Mouse (Mus musculus): ENCODE results near the gene Robo1.

Robo1 gene

DNA sequence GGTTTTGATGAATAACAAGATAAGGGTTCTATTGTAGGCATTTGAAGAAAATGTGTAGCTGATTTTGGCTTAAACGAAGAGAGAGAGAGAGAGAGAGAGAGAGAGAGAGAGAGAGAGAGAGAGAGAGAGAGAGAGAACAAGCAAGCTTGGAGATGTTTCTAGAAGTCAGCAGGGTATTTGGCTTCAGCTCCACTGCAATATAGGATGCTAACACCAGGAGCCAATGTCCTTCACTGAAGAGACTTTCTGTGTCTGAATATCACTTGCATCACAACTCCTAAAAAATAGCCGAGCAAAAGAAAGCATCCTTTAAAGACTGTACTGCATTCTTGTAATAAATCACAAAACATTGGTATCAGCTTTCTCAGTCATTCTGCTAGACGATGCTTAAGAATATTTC, 503.8 kb downstream of the Robo1 start:
- in situ Hi-C loops (cut with MboI, MseI), result no loop called here

- in situ Hi-C loops (cut with MboI, MseI), result no loop called here
Observed at GRCm38 (mm10) chr16:72828381-72828780, 520.3 kb downstream of the Robo1 start.

DNA sequence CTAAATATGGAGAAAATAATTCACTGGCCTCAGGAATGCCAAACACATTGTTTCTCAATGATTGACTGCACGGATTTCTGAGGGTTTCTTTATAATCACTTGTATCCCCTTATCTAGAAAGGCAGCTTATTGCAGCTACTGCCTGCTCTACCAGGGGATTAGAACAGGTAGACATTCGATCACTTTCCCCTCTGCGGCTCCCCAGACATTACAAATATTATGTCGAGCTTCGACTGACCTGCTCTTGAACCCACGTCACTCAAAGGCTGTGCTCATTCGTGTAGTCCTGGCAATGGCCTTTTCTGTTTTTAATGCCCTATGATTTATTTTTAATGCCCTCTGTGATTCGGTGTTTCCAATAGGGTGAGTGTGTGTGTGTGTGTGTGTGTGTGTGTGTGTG, 521.4 kb downstream of the Robo1 start:
- in situ Hi-C loops (cut with MboI, MseI), result no loop called here

GRCm38 (mm10) chr16:72830394-72831056, 522.4 kb downstream of the Robo1 start:
- in situ Hi-C loops (cut with MboI, MseI), result no loop called here

- in situ Hi-C loops (cut with MboI, MseI), result no loop called here
Observed at GRCm38 (mm10) chr16:72834266-72834665, 526.2 kb downstream of the Robo1 start.

GRCm38 (mm10) chr16:72839031-72839430, 530.9 kb downstream of the Robo1 start:
- in situ Hi-C loops (cut with MboI, MseI), result no loop called here

DNA sequence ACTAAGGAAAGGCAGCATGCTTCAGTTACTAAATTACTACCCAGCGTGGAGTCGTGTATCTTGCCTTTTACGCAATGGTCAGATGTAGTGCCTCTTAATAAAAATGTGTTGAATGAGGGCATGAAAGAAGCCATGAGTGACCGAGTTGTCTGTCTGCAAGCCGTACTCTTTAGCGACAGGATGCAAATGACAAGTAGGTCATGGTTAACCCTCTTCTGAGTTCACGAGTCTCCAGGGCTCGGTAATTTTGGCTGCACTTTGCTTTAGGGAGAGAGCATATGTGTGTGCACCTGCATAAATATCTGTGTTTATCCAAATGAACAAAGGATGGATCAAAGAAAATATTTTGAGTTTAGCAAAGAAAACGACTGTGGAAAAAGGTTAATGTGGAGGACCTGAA, 533.0 kb downstream of the Robo1 start:
- in situ Hi-C loops (cut with MboI, MseI), result no loop called here

- in situ Hi-C loops (cut with MboI, MseI), result no loop called here
Observed at GRCm38 (mm10) chr16:72854101-72854500, 546.0 kb downstream of the Robo1 start.

DNA sequence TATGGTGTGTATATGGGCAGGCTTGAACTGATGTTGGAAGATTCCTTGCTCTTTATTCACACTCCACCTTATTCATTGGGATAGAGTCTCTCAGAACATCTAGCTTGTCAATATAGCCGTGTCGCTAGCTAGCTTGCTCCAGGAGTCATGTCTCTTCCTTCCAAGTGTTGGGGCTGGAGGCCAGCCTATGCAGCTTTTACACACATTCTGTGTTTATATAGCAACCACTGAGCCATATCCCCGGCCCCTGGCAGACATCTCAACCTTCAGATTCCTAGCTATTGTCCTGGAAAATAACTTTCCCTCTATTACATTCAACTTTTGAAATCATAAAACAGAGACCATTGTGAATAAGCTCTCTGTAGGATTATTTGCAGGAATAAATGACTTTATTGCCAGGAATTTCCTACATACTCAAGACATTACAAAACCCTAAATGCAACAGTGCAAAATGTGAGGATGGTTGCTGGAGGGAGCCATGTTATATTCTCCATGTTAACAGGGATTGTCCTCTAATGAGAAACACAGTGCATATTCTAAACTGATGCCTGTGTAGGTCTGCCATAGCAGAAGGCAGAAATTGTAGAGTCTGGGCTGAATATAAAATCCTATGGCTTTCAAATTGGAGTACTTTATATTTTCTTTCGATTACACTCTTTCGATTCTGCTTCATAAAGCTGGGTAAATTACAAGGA, 546.9 kb downstream of the Robo1 start:
- in situ Hi-C loops (cut with MboI, MseI), result no loop called here

GRCm38 (mm10) chr16:72861707-72862277, 553.7 kb downstream of the Robo1 start:
- in situ Hi-C loops (cut with MboI, MseI), result no loop called here

GRCm38 (mm10) chr16:72866011-72866410, 557.9 kb downstream of the Robo1 start:
- in situ Hi-C loops (cut with MboI, MseI), result no loop called here

DNA sequence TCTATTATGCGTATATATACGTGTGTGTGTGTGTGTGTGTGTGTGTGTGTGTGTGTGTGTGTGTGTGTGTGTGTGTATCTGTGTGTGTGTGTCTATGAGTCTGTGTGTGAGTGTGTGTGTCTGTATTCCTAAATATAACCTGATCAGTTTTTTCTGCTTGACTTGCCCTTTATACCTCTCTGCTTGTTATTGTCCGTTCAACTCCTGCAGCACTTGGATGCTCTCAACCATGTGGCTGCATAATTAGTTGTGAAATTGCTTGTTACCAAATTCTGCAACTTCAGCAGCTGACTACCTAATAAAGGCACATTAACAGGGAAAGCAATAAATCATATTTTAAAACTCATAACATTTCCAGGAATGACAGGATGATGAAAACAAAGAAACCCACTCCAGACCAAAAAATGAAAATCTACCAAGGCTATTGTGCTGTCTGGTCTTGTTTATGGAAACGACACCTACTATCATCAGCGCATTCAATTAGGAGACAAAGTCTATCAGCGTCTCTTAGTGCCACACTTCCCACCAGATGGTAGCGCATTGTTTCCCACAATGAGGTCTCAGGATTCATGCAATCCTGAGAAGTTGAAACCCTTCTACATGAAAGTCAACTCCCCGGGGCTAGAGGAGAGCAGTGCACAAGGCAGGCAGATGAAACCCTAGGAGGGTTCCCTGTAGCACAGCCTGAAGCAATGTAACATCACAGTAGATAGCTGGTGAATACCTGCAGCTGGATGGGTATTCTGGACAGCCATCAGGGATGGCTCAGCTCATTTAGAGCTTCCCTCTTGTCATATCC, 567.0 kb downstream of the Robo1 start:
- in situ Hi-C loops (cut with MboI, MseI), result no loop called here

GRCm38 (mm10) chr16:72888108-72888507, 580.0 kb downstream of the Robo1 start:
- in situ Hi-C loops (cut with MboI, MseI), result no loop called here

GRCm38 (mm10) chr16:72889401-72889800, 581.3 kb downstream of the Robo1 start:
- in situ Hi-C loops (cut with MboI, MseI), result no loop called here

- in situ Hi-C loops (cut with MboI, MseI), result no loop called here
Observed at GRCm38 (mm10) chr16:72897125-72897524, 589.0 kb downstream of the Robo1 start.

GRCm38 (mm10) chr16:72908895-72909294, 600.8 kb downstream of the Robo1 start:
- in situ Hi-C loops (cut with MboI, MseI), result no loop called here

- in situ Hi-C loops (cut with MboI, MseI), result no loop called here
Observed at GRCm38 (mm10) chr16:72913134-72913533, 605.0 kb downstream of the Robo1 start.

- in situ Hi-C loops (cut with MboI, MseI), result no loop called here
Observed at GRCm38 (mm10) chr16:72914068-72914630, 606.0 kb downstream of the Robo1 start.

DNA sequence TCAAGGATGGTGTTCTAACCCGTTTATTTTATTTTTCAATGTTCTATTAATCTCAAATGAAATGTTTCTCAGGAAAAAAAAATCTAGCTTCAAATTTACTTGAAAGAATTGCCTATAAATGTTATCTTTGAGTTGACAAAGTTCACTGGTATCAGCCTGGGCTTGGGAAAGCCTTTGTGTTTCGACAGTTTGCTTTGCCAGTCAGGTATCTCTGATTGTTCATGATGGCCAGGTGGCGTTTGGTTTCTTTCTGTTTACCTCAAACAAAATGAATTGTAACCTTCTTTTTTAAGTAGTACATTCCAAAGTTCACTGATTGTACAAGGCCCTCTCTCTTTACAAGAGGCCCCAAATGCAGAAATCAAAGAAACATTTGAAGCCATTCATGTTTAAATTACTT, 611.9 kb downstream of the Robo1 start:
- in situ Hi-C loops (cut with MboI, MseI), result no loop called here

- in situ Hi-C loops (cut with MboI, MseI), result no loop called here
Observed at GRCm38 (mm10) chr16:72924423-72925224, 616.5 kb downstream of the Robo1 start.

DNA sequence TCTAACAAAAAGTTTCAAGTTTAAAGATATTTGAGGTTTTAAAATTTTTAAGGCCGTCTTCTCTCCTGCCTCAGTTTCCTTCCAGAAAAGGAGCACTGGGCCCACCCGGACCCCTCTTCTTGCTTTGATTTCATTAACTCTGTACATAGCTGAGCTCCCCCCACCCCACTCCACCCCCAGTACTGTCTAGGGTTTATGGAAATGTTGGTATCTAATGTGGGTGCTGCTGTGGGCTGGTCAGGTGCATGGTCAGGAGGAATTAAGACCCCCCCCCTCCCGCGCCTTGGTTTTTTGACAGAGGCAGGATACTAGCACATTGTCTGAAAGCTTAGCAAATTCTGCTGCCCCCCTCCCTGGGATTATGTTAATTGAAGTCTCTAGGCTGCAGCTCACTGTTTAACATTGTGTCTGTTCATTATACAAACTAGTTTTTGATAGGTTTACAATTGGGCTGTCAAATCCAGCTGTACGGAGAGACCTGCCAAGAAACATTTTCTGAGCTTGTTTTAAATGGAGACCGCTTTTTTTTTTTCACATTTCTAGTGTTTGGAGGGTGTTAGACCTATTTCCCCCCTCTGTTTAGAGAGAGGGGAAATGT, 620.5 kb downstream of the Robo1 start:
- in situ Hi-C loops (cut with MboI, MseI), result no loop called here

Measured in T-helper 1 cell (primary cell).